Mouse (Mus musculus): ENCODE measurements around the gene Pigk. TPM values are rescaled to one million over a fixed set of nuclear protein-coding genes. Genes with fewer than 3 reads are reported as not detected.
A peak's percentile ranks its signal among the peaks of the same experiment; 100 is the strongest.

Gene Pigk
- total RNA-seq, 1 experiment: 44.6 TPM

- Histone ChIP-seq H3K27ac (ENCODE audit: insufficient read depth, low read depth, low read length, poor library complexity, severe bottlenecking) (no peak overlapping the region), H3K4me3 (ENCODE audit: insufficient read depth in 1 of 2, low read depth in 1 of 2, low read length in 2 of 2, poor library complexity in 1 of 2, severe bottlenecking in 1 of 2) (no peak overlapping the region), H3K4me1 (ENCODE audit: control insufficient read depth in 2 of 2, insufficient read depth in 2 of 2, low read length in 2 of 2, poor library complexity in 1 of 2) (peaks cover 0 to under 1% of the 10 kb centered on the region in 2 experiments; a peak in 1 of 4 replicates), H3K9me3 (ENCODE audit: control insufficient read depth, insufficient read depth, low read depth, low read length) (no peaks in the 10 kb centered on the region), H3K36me3 (ENCODE audit: control insufficient read depth, insufficient read depth, low read length, poor library complexity, severe bottlenecking) (peaks cover 7% of the 10 kb centered on the region), H3K9ac (ENCODE audit: insufficient read depth, low read depth, low read length, poor library complexity, severe bottlenecking) (no peak overlapping the region)
- no peak for DNase-seq (ENCODE audit: low read depth, low spot score)
- in situ Hi-C loops (cut with MboI; ENCODE audit: low sequenced_read_pairs in 2 of 2, unreplicated experiment in 2 of 2): no loop called here
- no peak for TF ChIP-seq ZNF384 (IDR thresholded peaks at IDR 0.05; ENCODE audit: low read depth, low read length)
- no peak for TF ChIP-seq MAFK (IDR thresholded peaks at IDR 0.05; ENCODE audit: insufficient read depth, low read depth, low read length)
- TF ChIP-seq CHD2 (IDR thresholded peaks at IDR 0.05; ENCODE audit: low read depth, low read length): no peak
- TF ChIP-seq ZC3H11A (IDR thresholded peaks at IDR 0.05; ENCODE audit: borderline replicate concordance, low read depth, low read length): no peak
- TF ChIP-seq HCFC1 (IDR thresholded peaks at IDR 0.05; ENCODE audit: borderline replicate concordance, insufficient read depth, low read length): no peak
Measured at GRCm38 (mm10) chr3:152745611-152746010, 31.7 kb downstream of the Pigk start.

DNA sequence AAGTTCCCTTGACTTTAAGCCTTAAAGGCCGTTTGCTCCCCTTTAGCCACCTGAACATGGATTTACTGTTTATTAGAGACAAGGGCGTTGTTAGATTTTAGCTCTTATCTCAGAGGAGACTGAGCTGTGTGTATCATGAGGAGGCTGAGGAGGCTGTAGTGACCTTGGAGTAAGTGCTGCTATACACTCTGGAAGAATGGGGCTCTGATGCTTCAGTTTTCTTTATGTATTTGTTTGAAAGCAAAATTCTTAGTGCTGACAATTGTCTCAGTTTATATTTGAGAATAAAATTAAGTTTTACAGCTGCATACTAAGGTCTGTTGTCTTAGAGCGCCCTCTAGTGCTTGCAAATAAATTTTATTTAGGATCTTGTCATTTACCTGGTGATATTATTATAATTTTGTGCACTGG is 35.6 kb downstream of the Pigk start:
- H3K36me3 ChIP-seq (ENCODE audit: control insufficient read depth, insufficient read depth, low read length, poor library complexity, severe bottlenecking): peaks cover 6% of the 10 kb centered on the region
- no peaks in the 10 kb centered on the region for H3K9me3 ChIP-seq (ENCODE audit: control insufficient read depth, insufficient read depth, low read depth, low read length)
- no peaks in the 10 kb centered on the region for H3K4me1 ChIP-seq (ENCODE audit: control insufficient read depth in 2 of 2, insufficient read depth in 2 of 2, low read length in 2 of 2, poor library complexity in 1 of 2)
- no peak overlapping the region for H3K4me3 ChIP-seq (ENCODE audit: insufficient read depth in 1 of 2, low read depth in 1 of 2, low read length in 2 of 2, poor library complexity in 1 of 2, severe bottlenecking in 1 of 2)
- TF ChIP-seq ZC3H11A (IDR thresholded peaks at IDR 0.05; ENCODE audit: borderline replicate concordance, low read depth, low read length): peak; percentile 35; the same call in 1 of the 2 replicates
- no peak for TF ChIP-seq ZNF384 (IDR thresholded peaks at IDR 0.05; ENCODE audit: low read depth, low read length)
- no peak for TF ChIP-seq HCFC1 (IDR thresholded peaks at IDR 0.05; ENCODE audit: borderline replicate concordance, insufficient read depth, low read length)
- no peak for TF ChIP-seq CHD2 (IDR thresholded peaks at IDR 0.05; ENCODE audit: low read depth, low read length)
- in situ Hi-C loops (cut with MboI; ENCODE audit: low sequenced_read_pairs in 2 of 2, unreplicated experiment in 2 of 2): no loop called here
- DNase-seq (ENCODE audit: low read depth, low spot score): no peak
- no peak overlapping the region for H3K27ac ChIP-seq (ENCODE audit: insufficient read depth, low read depth, low read length, poor library complexity, severe bottlenecking)
- no peak overlapping the region for H3K9ac ChIP-seq (ENCODE audit: insufficient read depth, low read depth, low read length, poor library complexity, severe bottlenecking)

GRCm38 (mm10) chr3:152749881-152750280 is 36.0 kb downstream of the Pigk start:
- TF ChIP-seq CHD2 (IDR thresholded peaks at IDR 0.05; ENCODE audit: low read depth, low read length) (no peak), MAFK (IDR thresholded peaks at IDR 0.05; ENCODE audit: insufficient read depth, low read depth, low read length) (no peak), ZC3H11A (IDR thresholded peaks at IDR 0.05; ENCODE audit: borderline replicate concordance, low read depth, low read length) (no peak), ZNF384 (IDR thresholded peaks at IDR 0.05; ENCODE audit: low read depth, low read length) (no peak), HCFC1 (IDR thresholded peaks at IDR 0.05; ENCODE audit: borderline replicate concordance, insufficient read depth, low read length) (no peak)

DNA sequence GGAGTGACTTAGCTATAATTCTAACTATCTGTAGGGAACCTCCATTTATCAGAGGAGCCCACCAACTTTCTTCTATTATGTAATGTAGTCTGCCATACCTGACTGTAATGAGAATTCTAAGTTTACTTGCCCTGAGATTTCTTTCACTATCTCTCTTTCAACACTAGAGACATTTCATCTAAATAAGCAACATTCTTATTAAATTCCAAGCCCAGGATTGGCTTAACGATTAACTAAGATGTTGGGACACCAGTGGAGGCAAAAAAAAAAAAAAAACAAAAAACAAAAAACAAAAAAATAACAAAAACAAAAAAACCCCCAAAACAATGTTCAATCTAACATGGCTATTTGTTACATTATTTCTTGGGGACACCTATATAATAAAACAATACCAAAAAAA is 39.0 kb downstream of the Pigk start:
- Histone ChIP-seq H3K4me3 (ENCODE audit: insufficient read depth in 1 of 2, low read depth in 1 of 2, low read length in 2 of 2, poor library complexity in 1 of 2, severe bottlenecking in 1 of 2) (no peak overlapping the region), H3K36me3 (ENCODE audit: control insufficient read depth, insufficient read depth, low read length, poor library complexity, severe bottlenecking) (peaks cover 2% of the 10 kb centered on the region; the same call in 1 of the 2 replicates), H3K9me3 (ENCODE audit: control insufficient read depth, insufficient read depth, low read depth, low read length) (no peaks in the 10 kb centered on the region), H3K9ac (ENCODE audit: insufficient read depth, low read depth, low read length, poor library complexity, severe bottlenecking) (no peak overlapping the region), H3K27ac (ENCODE audit: insufficient read depth, low read depth, low read length, poor library complexity, severe bottlenecking) (no peak overlapping the region), H3K4me1 (ENCODE audit: control insufficient read depth in 2 of 2, insufficient read depth in 2 of 2, low read length in 2 of 2, poor library complexity in 1 of 2) (no peaks in the 10 kb centered on the region)
- no peak for DNase-seq (ENCODE audit: low read depth, low spot score)
- no peak for TF ChIP-seq ZNF384 (IDR thresholded peaks at IDR 0.05; ENCODE audit: low read depth, low read length)
- TF ChIP-seq CHD2 (IDR thresholded peaks at IDR 0.05; ENCODE audit: low read depth, low read length): no peak
- TF ChIP-seq ZC3H11A (IDR thresholded peaks at IDR 0.05; ENCODE audit: borderline replicate concordance, low read depth, low read length): no peak
- no peak for TF ChIP-seq HCFC1 (IDR thresholded peaks at IDR 0.05; ENCODE audit: borderline replicate concordance, insufficient read depth, low read length)
- TF ChIP-seq MAFK (IDR thresholded peaks at IDR 0.05; ENCODE audit: insufficient read depth, low read depth, low read length): no peak
- in situ Hi-C loops (cut with MboI; ENCODE audit: low sequenced_read_pairs in 2 of 2, unreplicated experiment in 2 of 2): no loop called here

More at GRCm38 (mm10) chr3:152749881-152750280, 36.0 kb downstream of the Pigk start:
- DNase-seq (ENCODE audit: low read depth, low spot score): no peak
- no peak overlapping the region for H3K27ac ChIP-seq (ENCODE audit: insufficient read depth, low read depth, low read length, poor library complexity, severe bottlenecking)
- in situ Hi-C loops (cut with MboI; ENCODE audit: low sequenced_read_pairs in 2 of 2, unreplicated experiment in 2 of 2): no loop called here
- H3K9me3 ChIP-seq (ENCODE audit: control insufficient read depth, insufficient read depth, low read depth, low read length): no peaks in the 10 kb centered on the region
- H3K4me3 ChIP-seq (ENCODE audit: insufficient read depth in 1 of 2, low read depth in 1 of 2, low read length in 2 of 2, poor library complexity in 1 of 2, severe bottlenecking in 1 of 2): no peak overlapping the region
- no peak overlapping the region for H3K9ac ChIP-seq (ENCODE audit: insufficient read depth, low read depth, low read length, poor library complexity, severe bottlenecking)
- peaks cover 5% of the 10 kb centered on the region for H3K36me3 ChIP-seq (ENCODE audit: control insufficient read depth, insufficient read depth, low read length, poor library complexity, severe bottlenecking)
- no peaks in the 10 kb centered on the region for H3K4me1 ChIP-seq (ENCODE audit: control insufficient read depth in 2 of 2, insufficient read depth in 2 of 2, low read length in 2 of 2, poor library complexity in 1 of 2)

DNA sequence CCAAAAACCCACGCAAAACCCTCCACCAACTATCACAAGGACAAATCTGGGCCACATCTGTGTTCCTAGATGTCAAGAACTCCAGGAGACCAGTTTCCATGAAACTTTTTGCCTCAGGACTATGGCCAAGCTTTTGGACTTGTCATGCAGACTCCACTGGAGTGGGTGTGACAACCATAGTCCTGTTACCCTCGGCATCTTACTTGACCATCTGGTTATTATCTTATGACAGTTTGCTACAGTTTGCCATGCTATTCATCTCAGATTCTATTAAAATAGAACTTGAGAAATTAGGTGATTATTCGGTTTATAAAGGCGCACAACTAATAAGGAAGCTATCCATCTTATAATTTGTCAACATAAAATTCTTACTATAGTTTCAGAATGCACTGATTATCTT is 39.4 kb downstream of the Pigk start:
- no peak for TF ChIP-seq CHD2 (IDR thresholded peaks at IDR 0.05; ENCODE audit: low read depth, low read length)
- in situ Hi-C loops (cut with MboI; ENCODE audit: low sequenced_read_pairs in 2 of 2, unreplicated experiment in 2 of 2): no loop called here
- H3K36me3 ChIP-seq (ENCODE audit: control insufficient read depth, insufficient read depth, low read length, poor library complexity, severe bottlenecking): peaks cover 2% of the 10 kb centered on the region; the same call in 1 of the 2 replicates
- H3K4me1 ChIP-seq (ENCODE audit: control insufficient read depth in 2 of 2, insufficient read depth in 2 of 2, low read length in 2 of 2, poor library complexity in 1 of 2): no peaks in the 10 kb centered on the region
- no peaks in the 10 kb centered on the region for H3K9me3 ChIP-seq (ENCODE audit: control insufficient read depth, insufficient read depth, low read depth, low read length)
- no peak for DNase-seq (ENCODE audit: low read depth, low spot score)
- no peak overlapping the region for H3K27ac ChIP-seq (ENCODE audit: insufficient read depth, low read depth, low read length, poor library complexity, severe bottlenecking)
- H3K9ac ChIP-seq (ENCODE audit: insufficient read depth, low read depth, low read length, poor library complexity, severe bottlenecking): no peak overlapping the region
- no peak overlapping the region for H3K4me3 ChIP-seq (ENCODE audit: insufficient read depth in 1 of 2, low read depth in 1 of 2, low read length in 2 of 2, poor library complexity in 1 of 2, severe bottlenecking in 1 of 2)

All from ES-E14 (cell line).